Mouse (Mus musculus) layer of hippocampus, adult 9-10 months (tissue): Measurements from ENCODE around the gene Cdk13.

ENCODE experiments used
- DNase-seq: peaks from one replicate; pipeline ENCODE4 v3.0.0; 2022; ENCODE audit warnings: low spot score

Gene Cdk13

GRCm38 (mm10) chr13:17762405-17762804 is 42.5 kb downstream of the Cdk13 start:
- no peak for DNase-seq

- DNase-seq, result no peak
These were observed 49.9 kb downstream of the Cdk13 start for GRCm38 (mm10) chr13:17754997-17755396.

GRCm38 (mm10) chr13:17728798-17729197 is 76.1 kb downstream of the Cdk13 start:
- no peak for DNase-seq

GRCm38 (mm10) chr13:17727922-17728321 is 77.0 kb downstream of the Cdk13 start:
- no peak for DNase-seq

- DNase-seq, result no peak
These were observed 87.5 kb downstream of the Cdk13 start for GRCm38 (mm10) chr13:17717357-17717756.

- DNase-seq, result no peak
These were observed 96.0 kb downstream of the Cdk13 start for GRCm38 (mm10) chr13:17708784-17709311.

GRCm38 (mm10) chr13:17705188-17705826 is 99.6 kb downstream of the Cdk13 start:
- DNase-seq, result no peak

GRCm38 (mm10) chr13:17702311-17702710 is 102.6 kb downstream of the Cdk13 start:
- no peak for DNase-seq

- no peak for DNase-seq
These were observed 103.6 kb downstream of the Cdk13 start for GRCm38 (mm10) chr13:17701322-17701721.

- DNase-seq, result no peak
These were observed 104.7 kb downstream of the Cdk13 start for GRCm38 (mm10) chr13:17700090-17700715.

- DNase-seq, result no peak
These were observed 108.9 kb downstream of the Cdk13 start for GRCm38 (mm10) chr13:17695898-17696580.

GRCm38 (mm10) chr13:17694911-17695699 is 109.8 kb downstream of the Cdk13 start, which contains the start of the genes Mplkip and Sugct:
TSS of gene Mplkip (plus strand) at chr13:17695192.
TSS of gene Sugct (minus strand) at chr13:17695553.
- peak; percentile 98 for DNase-seq

GRCm38 (mm10) chr13:17694414-17694813 is 110.5 kb downstream of the Cdk13 start:
- DNase-seq, result no peak

- no peak for DNase-seq
These were observed 111.1 kb downstream of the Cdk13 start for GRCm38 (mm10) chr13:17693816-17694215.

GRCm38 (mm10) chr13:17691436-17691835 is 113.5 kb downstream of the Cdk13 start:
- DNase-seq, result no peak

GRCm38 (mm10) chr13:17690686-17691085 is 114.2 kb downstream of the Cdk13 start:
- no peak for DNase-seq

GRCm38 (mm10) chr13:17689461-17689860 is 115.4 kb downstream of the Cdk13 start:
- DNase-seq, result no peak

GRCm38 (mm10) chr13:17671122-17671521 is 133.8 kb downstream of the Cdk13 start:
- no peak for DNase-seq

- no peak for DNase-seq
These were observed 137.5 kb downstream of the Cdk13 start for GRCm38 (mm10) chr13:17667380-17667779.
